Mouse (Mus musculus) inflammation-experienced regulatory T-cells, adult 16 weeks (primary cell): ENCODE data around the gene Rabgap1. TPM values are rescaled to one million over a fixed set of nuclear protein-coding genes. Genes with fewer than 3 reads are reported as not detected.

Experiments
- polyA plus RNA-seq: library from polyadenylated mRNA; unstranded; fragments of 100-300 nt; shearing (Covaris generic); gene quantifications from one replicate; pipeline ENCODE4 v1.2.1, GENCODE M21; 2017

Rabgap1 gene
- 90.5 TPM for polyA plus RNA-seq

DNA sequence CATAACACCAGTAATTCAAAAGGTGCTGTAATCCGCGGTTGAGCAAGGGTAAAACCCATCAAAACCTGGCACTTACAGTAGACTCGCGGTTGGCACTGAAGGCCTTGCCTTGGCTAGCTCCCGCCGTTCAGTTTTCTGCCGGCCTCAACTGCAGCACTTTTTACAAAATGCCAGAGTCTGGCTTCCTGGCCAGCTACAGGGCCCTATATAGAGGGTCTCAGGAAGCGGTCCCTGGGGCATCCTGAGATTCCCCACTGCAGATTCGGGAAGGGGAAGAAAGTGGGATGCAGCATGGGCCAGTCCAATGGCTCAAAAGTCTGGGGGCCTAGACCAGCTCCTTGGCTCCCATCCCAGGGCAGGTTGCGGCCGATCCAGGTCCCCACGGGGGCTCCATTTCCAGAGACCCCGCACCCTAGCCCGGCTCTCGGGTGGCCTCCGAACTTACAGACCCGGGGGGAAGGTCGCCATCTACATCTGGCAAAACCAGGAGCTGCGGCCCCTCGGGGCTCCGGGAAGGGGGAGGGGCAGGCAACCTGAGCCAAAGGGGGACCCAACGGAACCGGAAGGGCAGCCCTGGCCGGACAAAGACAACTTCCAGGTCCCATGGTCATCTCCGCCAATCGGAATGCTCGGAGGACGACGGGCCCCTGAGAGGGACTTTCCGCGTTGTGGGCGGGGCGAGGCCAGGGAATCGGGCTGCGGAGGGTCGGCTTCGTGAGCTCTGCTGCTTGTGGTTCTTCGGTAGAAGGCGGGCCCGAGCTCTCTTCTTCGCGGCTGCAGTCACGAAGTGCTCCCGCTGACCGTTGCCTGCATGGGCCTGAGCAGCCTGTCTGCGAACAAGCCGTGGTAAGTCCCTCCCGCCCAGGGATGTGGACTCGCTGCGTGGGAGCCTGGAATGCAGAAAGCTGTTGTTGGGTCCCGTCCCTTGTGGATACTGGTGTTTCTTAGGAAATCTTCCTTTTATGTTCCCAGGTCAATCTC lies at the start of gene Rabgap1, which contains the start of the genes Zbtb26 and Zbtb6:
Gene Rabgap1 (plus strand): TSS at position 669 of the 981 bp plus-strand sequence.
Gene Zbtb26 (minus strand): TSS at position 525 of the 981 bp plus-strand sequence.
Gene Zbtb6 (minus strand): TSS at position 561 of the 981 bp plus-strand sequence.

GRCm38 (mm10) chr2:37422306-37423304 lies 20.5 kb upstream of the Rabgap1 start, which contains the start of gene Rc3h2:
Gene Rc3h2 (minus strand): TSS chr2:37422903.

DNA sequence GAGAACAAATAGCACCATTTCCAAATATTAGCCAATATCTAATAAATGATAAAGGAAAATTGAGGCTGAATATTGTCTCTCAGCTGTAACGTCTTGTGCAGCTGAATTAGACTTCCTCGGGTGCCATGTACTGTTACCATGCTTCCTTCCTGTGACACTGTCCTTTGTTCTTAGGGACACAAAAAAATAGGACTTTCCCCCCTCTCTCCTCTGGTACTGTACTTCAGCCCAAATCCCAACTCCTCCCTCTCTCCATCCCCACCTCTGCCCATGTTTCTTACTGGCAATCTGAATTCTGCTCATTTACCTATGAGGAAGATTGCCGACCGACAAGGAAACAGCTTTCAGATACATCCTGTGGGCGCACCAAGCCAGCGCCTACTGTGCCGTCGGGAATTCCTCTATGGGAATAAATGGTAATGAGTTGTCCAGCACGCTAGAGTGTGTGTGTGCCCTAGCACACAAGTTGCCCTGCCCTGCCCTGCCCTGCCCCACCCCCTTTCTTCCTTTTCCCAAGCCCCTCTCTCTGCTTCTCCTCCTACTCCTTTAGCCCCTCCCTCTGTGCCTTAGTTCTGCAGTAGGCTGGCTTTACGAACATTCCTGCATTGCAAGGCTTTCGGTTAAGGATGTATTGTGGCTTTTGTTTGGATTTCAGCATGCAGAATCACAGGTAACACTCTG lies 73.1 kb downstream of the Rabgap1 start, which contains the start of gene Gpr21:
Gene Gpr21 (plus strand): TSS at position 303 of the 681 bp plus-strand sequence.

Other genes starting within 250 kb of the Rabgap1 start
- gene Olfr366, start 231.7 kb upstream of the Rabgap1 start, polyA plus RNA-seq, result not detected
- not detected for gene Olfr368, start 116.8 kb upstream of the Rabgap1 start, polyA plus RNA-seq
- 37.6 TPM for gene Pdcl, start 83.9 kb upstream of the Rabgap1 start, polyA plus RNA-seq
- 28.2 TPM for gene Rc3h2, start 20.4 kb upstream of the Rabgap1 start, polyA plus RNA-seq
- 8.1 TPM for gene Zbtb26, start 144 bp upstream of the Rabgap1 start, polyA plus RNA-seq
- gene Zbtb6, start 108 bp upstream of the Rabgap1 start, polyA plus RNA-seq, result 7.4 TPM
- 1.3 TPM for gene Gpr21, start 73.1 kb downstream of the Rabgap1 start, polyA plus RNA-seq